Mouse (Mus musculus): Measurements from ENCODE around the gene Yap1.

GRCm38 (mm10) chr9:8002806-8003205 lies 1.6 kb downstream of the Yap1 start:
- no peak for TF ChIP-seq CTCF (IDR thresholded peaks at IDR 0.05; ENCODE audit: borderline replicate concordance, insufficient read depth, low read length)
- no peak for TF ChIP-seq POLR2A (IDR thresholded peaks at IDR 0.05; ENCODE audit: low read depth, low read length)

Data from embryonic fibroblast, embryonic 13.5 days (primary cell).